Mouse (Mus musculus) frontal cortex, postnatal 14 days (tissue): Measurements from ENCODE around the gene Il17rb.

Experiments
- DNase-seq, 2 experiments: peaks; one replicate each; pipeline ENCODE4 v3.0.0; 2022; ENCODE audit warnings: low spot score in 2 of 2

Il17rb gene

DNA sequence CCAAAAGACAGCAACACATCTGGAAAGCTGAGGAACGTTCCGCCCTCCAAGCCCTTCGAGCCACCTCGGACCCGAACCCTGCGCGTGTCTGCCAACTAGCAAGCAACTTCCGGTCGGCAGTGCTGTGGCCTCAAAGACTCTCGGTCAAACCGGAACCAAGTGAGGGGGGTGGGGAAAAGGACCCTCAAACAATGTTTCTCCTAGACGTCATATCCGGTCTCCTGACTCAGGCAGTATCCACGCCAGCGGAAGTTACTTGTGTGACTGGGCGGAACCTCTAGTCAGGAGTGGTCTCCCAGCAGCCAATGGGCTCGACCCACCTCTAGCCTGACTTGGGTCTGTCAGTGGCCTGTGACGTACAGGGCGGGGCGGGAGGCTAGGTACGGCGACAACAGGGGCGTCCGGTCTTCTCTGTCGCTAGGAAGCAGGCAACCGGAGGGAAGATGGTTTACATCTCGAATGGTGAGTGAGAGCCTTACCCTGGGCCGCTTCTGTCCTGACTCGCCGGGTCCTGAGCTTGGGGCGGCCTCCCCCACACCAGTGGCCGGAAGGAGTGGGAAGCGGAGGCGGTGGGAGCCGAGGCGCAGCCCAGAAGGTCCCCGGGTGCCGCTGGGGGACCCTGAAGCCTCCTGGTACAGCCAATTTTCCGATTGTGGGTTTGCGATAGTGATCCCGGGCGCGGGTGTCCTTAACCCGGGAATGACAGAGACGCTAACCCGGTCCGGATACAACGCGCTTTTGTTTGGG lies 40.4 kb downstream of the Il17rb start, which contains the start of gene Selenok:
Selenok (plus strand) TSS at position 234 of the 747 bp plus-strand sequence.
- peak; percentile 93 to 97 for DNase-seq

DNA sequence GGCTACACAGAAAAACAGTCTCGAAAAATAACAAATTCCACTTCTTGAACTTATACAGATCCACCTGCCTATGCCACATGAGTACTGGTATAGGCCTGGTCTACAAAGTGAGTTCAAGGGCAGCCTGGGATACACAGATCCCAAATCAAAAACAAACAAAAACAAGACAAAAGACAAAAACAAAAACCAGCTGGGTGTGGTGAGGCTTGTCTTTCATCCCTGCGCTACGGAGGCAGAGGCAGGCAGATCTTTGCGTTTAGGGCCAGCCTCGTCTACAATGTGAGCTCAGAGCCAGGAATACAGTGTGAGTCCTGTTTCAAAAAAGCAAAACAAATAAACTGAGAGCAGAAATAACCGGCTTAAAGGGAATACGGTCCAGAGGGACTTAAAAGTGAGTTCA lies 41.1 kb downstream of the Il17rb start:
- no peak for DNase-seq

DNA sequence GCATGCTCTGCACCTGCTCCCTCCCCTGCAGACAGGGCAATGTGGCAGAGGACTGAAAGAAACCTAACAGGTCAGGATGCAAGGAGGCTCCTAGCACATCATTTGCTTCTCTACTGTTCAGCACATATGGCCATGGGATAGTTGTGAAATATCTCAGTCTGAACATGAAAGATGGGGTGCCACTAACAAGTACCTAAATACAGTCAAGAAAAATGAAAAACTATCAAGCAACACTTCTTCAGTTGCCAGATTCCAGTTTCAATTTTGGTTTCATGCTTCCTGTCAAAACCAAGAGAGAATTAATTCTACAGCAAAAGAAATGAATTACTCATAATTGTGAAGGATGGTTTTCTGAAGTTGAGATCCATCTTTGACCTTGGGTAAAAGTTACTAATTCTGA lies 51.3 kb downstream of the Il17rb start:
- DNase-seq = no peak

DNA sequence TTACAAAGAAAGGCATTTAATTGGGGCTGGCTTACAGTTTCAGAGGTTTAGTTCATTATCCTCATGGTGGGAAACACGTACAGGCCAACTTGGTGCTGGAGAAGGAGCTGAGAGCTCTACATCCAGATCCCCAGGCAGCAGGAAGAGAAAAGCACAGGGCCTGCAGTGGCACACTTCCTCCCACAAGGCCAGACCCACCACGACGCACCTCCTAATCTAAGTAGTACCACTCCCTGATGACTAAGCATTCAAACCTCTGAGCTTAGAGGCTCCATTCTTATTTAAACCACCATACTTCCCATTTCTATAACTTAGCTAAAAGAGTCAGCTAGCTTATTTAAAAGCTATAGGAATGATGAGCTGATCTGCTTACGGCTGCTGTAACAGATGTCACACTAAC lies 57.9 kb downstream of the Il17rb start:
- DNase-seq = no peak

DNA sequence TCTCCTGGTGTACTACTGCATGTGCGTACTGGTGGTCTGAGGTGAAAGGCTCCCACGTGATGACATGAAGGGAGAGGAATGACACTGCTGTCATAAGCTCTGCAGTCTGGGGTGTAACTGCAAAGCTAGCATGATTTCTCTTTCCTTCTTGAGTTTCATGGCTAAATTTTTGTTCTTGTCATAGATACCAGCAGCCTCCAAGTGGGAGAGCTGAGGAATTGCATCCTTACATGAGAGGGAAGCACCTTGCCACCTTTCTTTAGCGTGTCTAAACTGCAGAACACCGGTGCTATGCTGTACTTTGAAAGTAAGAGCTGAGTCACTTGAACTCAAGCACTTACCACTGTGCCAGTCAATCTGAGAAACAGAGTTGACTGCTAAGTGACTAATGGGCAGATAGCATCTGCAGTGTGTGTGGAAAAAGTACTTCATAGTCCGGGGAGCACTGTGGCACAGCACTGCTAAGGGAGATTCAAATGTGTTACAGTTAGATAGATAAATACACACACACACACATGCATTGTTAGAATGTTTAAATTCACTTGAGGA lies 61.9 kb downstream of the Il17rb start:
- no peak for DNase-seq
